Mouse (Mus musculus): Measurements from ENCODE around the gene Prkcg. TPM values are rescaled to one million over a fixed set of nuclear protein-coding genes. Genes with fewer than 3 reads are reported as not detected.

Gene Prkcg
- polyA plus RNA-seq, 1 experiment from 2014 or later = 0.57 TPM

DNA sequence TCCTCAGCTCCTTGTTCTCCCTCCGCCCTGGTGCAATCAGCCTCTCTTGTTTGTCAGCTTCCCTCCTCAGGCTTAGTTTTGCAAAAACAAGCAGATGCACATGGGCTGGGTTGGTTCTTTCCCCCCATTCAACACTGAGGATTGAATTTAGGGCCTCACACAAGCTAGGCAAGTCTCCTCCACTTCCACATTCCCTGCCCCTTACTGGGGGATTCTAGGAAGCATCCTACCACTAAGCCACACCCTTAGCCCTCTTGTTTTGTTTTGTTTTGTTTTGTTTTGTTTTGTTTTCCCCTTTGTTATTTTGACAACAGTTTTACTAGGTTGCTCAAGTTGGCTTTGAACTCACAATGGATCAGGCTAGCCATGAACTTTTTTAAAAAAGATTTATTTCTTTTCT lies 71.7 kb downstream of the Prkcg start:
- Histone ChIP-seq H3K27ac (ENCODE audit: low read depth, low read length) (no peak overlapping the region), H3K4me2 (replicated peaks; ENCODE audit: low read depth) (no peak overlapping the region), H3K9me3 (ENCODE audit: control insufficient read depth) (no peaks in the 10 kb centered on the region), H3K4me3 (ENCODE audit: low read depth, low read length) (no peak overlapping the region), H3K9ac (ENCODE audit: low read depth, low read length) (no peak overlapping the region), H3K4me1 (replicated peaks; ENCODE audit: control insufficient read depth, insufficient read depth, low read length) (no peaks in the 10 kb centered on the region), H3K36me3 (ENCODE audit: control insufficient read depth, insufficient read depth) (no peaks in the 10 kb centered on the region), H3K27me3 (replicated peaks; ENCODE audit: control insufficient read depth, insufficient read depth, low read length) (no peaks in the 10 kb centered on the region)
- no peak for ATAC-seq
- 86% methylated on average over 1 of the region's 1 CpGs for WGBS
- no peak for TF ChIP-seq CTCF (IDR thresholded peaks at IDR 0.05; ENCODE audit: low read depth)

DNA sequence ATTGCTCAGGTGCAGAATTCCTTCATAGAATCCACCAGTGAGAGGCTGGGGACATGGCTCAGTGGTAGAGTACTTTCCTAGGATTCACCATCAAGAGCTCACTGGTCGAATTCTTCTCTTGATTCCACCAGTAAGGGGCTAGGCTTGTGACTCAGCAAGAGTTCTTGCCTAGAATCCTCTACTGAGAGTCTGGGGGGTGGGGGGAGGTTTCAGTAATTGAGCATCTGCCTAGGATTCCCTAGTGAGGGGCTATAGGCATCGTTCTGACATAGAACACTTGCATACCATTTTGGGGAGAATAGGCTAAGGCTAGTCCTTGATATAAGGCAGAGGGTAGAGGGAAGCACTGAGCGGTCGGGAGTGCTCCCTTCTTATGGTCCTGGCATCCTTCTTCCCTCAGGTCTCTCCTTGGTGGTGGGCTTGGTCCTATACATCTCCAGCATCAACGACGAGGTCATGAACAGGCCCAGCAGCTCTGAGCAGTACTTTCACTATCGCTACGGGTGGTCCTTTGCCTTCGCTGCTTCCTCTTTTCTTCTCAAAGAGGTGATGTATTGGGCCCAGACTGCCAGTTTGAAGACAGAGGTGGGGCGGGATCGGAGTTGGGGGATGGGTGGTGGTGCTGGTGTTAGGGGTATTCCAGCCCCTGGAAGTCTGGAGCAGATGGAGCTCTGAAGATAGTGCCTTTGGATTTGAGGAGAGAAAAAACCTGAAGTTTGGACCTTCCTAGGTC lies 76.7 kb downstream of the Prkcg start:
- TF ChIP-seq CTCF (IDR thresholded peaks at IDR 0.05; ENCODE audit: low read depth) = no peak
- H3K4me1 ChIP-seq (replicated peaks; ENCODE audit: control insufficient read depth, insufficient read depth, low read length) = 0 out of 2 replicates have a peak, but pooled peaks cover 3% of the 10 kb centered on the region
- H3K27me3 ChIP-seq (replicated peaks; ENCODE audit: control insufficient read depth, insufficient read depth, low read length) = peaks cover 21% of the 10 kb centered on the region; the same call in 1 of the 2 replicates
- no peak overlapping the region for H3K27ac ChIP-seq (ENCODE audit: low read depth, low read length)
- no peak overlapping the region for H3K4me3 ChIP-seq (ENCODE audit: low read depth, low read length)
- ATAC-seq = no peak
- no peak overlapping the region for H3K9ac ChIP-seq (ENCODE audit: low read depth, low read length)
- H3K4me2 ChIP-seq (replicated peaks; ENCODE audit: low read depth) = no peak overlapping the region
- no peaks in the 10 kb centered on the region for H3K36me3 ChIP-seq (ENCODE audit: control insufficient read depth, insufficient read depth)
- no peaks in the 10 kb centered on the region for H3K9me3 ChIP-seq (ENCODE audit: control insufficient read depth)
- 39% methylated on average over 11 of the region's 11 CpGs for WGBS

DNA sequence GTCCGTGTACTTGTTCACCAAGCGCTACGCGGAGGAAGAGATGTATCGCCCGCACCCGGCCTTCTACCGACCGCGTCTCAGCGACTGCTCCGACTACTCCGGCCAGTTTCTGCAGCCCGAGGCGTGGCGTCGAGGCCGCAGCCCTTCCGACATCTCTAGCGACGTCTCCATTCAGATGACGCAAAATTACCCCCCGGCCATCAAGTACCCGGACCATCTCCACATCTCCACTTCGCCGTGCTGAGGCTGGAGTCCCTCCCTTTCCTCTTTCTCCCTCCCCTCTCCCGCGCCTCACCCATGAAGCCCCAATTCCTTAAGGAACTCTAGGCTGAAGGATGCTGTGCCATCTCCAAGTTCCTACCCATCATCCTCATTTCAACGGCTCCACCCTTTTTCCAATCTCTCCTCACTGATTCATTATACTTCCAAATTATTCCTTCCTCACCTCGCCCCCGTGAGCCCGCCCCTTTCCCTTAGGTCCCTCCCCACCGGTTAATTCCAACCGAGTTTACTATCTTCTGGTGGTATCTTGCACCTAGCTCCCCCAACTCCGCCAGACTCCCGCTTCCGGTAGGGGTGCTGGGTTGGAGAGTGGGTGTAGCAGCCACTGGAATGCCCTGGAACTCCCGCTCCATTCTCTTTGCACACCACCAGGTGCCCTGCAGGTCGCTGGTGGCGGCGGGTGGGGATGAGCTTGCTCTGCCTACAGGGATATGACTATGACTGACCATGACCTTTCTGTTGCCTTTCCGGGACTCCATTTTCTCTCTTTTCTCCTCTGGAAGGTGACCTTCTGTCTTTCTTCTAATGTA lies 77.9 kb downstream of the Prkcg start:
- WGBS = 16% methylated on average over 42 of the region's 42 CpGs
- Histone ChIP-seq H3K27me3 (replicated peaks; ENCODE audit: control insufficient read depth, insufficient read depth, low read length) (peaks cover 21% of the 10 kb centered on the region; the same call in 1 of the 2 replicates), H3K9ac (ENCODE audit: low read depth, low read length) (no peak overlapping the region), H3K9me3 (ENCODE audit: control insufficient read depth) (no peaks in the 10 kb centered on the region), H3K4me3 (ENCODE audit: low read depth, low read length) (no peak overlapping the region), H3K36me3 (ENCODE audit: control insufficient read depth, insufficient read depth) (no peaks in the 10 kb centered on the region), H3K27ac (ENCODE audit: low read depth, low read length) (no peak overlapping the region), H3K4me2 (replicated peaks; ENCODE audit: low read depth) (peak overlapping the region; percentile 21), H3K4me1 (replicated peaks; ENCODE audit: control insufficient read depth, insufficient read depth, low read length) (0 out of 2 replicates have a peak, but pooled peaks cover 3% of the 10 kb centered on the region)
- ATAC-seq = no peak
- no peak for TF ChIP-seq CTCF (IDR thresholded peaks at IDR 0.05; ENCODE audit: low read depth)

DNA sequence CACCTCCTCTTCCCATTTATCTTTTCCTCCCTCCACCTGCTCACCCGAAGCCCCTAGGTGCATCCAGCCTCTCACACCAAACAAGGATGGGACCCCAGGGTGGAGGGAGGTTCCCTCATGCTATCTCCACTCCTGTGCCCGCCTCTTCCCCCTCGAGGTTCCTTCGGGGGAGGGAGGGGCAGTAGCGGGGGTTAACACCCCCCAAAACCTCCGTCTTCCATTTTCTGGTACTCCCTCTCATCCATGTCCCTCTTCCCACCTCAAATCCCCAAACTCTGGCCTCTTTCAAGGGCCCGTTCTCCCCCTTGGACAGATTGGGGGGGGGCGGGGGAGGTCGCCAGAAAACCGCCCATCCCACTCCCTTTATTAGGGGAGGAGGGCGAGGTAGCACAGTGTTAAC lies 78.6 kb downstream of the Prkcg start:
- Histone ChIP-seq H3K4me1 (replicated peaks; ENCODE audit: control insufficient read depth, insufficient read depth, low read length) (0 out of 2 replicates have a peak, but pooled peaks cover 3% of the 10 kb centered on the region), H3K27me3 (replicated peaks; ENCODE audit: control insufficient read depth, insufficient read depth, low read length) (peaks cover 21% of the 10 kb centered on the region; the same call in 1 of the 2 replicates), H3K36me3 (ENCODE audit: control insufficient read depth, insufficient read depth) (no peaks in the 10 kb centered on the region), H3K9ac (ENCODE audit: low read depth, low read length) (no peak overlapping the region), H3K4me2 (replicated peaks; ENCODE audit: low read depth) (no peak overlapping the region), H3K9me3 (ENCODE audit: control insufficient read depth) (no peaks in the 10 kb centered on the region), H3K27ac (ENCODE audit: low read depth, low read length) (no peak overlapping the region), H3K4me3 (ENCODE audit: low read depth, low read length) (no peak overlapping the region)
- 7% methylated on average over 11 of the region's 11 CpGs for WGBS
- TF ChIP-seq CTCF (IDR thresholded peaks at IDR 0.05; ENCODE audit: low read depth) = no peak
- no peak for ATAC-seq

DNA sequence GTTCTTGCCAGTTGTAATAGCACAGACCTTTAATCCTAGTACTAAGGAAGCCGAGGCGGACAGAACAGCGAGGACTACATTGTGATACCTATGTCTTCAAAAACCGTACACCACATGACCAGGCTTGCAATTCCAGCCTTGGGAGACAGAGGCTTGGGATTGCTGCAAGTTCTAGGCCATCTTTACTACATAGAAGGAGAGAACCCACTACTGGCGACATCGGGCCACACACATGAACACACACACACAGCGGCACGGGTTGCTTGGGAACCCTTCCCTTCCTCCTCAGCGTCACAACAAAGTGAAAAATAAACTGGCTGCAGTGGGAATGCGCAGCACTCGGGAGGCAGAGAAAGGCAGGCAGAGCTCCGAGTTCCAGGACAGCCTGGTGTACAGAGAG lies 79.3 kb downstream of the Prkcg start:
- Histone ChIP-seq H3K27me3 (replicated peaks; ENCODE audit: control insufficient read depth, insufficient read depth, low read length) (peaks cover 21% of the 10 kb centered on the region; the same call in 1 of the 2 replicates), H3K4me2 (replicated peaks; ENCODE audit: low read depth) (no peak overlapping the region), H3K27ac (ENCODE audit: low read depth, low read length) (no peak overlapping the region), H3K9ac (ENCODE audit: low read depth, low read length) (no peak overlapping the region), H3K36me3 (ENCODE audit: control insufficient read depth, insufficient read depth) (no peaks in the 10 kb centered on the region), H3K4me3 (ENCODE audit: low read depth, low read length) (no peak overlapping the region), H3K9me3 (ENCODE audit: control insufficient read depth) (no peaks in the 10 kb centered on the region), H3K4me1 (replicated peaks; ENCODE audit: control insufficient read depth, insufficient read depth, low read length) (0 out of 2 replicates have a peak, but pooled peaks cover 3% of the 10 kb centered on the region)
- 30% methylated on average over 12 of the region's 12 CpGs for WGBS
- no peak for TF ChIP-seq CTCF (IDR thresholded peaks at IDR 0.05; ENCODE audit: low read depth)
- ATAC-seq = no peak

DNA sequence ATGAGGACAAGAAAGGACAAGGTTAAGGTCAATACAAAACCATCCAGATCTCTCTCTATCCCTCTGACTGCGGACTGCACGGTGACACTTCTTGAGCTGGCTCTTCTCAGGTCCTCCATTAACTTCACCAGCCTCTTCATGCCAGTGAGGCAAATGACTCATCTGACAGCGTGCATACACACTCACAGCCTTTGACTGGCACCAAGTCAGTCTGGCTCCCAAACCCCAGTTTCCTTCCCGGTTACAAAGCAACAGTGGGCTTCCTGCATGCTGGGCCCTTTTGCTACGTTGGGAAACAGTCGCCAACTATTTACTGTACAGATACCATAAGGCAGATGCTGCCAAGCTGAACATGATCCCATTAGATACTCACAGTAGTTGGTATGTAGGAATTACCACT lies 80.2 kb downstream of the Prkcg start:
- no peak overlapping the region for H3K9ac ChIP-seq (ENCODE audit: low read depth, low read length)

More for the DNA sequence above, 80.2 kb downstream of the Prkcg start:
- Histone ChIP-seq H3K4me3 (ENCODE audit: low read depth, low read length) (no peak overlapping the region), H3K27me3 (replicated peaks; ENCODE audit: control insufficient read depth, insufficient read depth, low read length) (peaks cover 21% of the 10 kb centered on the region; the same call in 1 of the 2 replicates), H3K27ac (ENCODE audit: low read depth, low read length) (no peak overlapping the region), H3K36me3 (ENCODE audit: control insufficient read depth, insufficient read depth) (no peaks in the 10 kb centered on the region), H3K9me3 (ENCODE audit: control insufficient read depth) (no peaks in the 10 kb centered on the region), H3K4me1 (replicated peaks; ENCODE audit: control insufficient read depth, insufficient read depth, low read length) (0 out of 2 replicates have a peak, but pooled peaks cover 3% of the 10 kb centered on the region), H3K4me2 (replicated peaks; ENCODE audit: low read depth) (no peak overlapping the region)
- no peak for ATAC-seq
- 66% methylated on average over 6 of the region's 6 CpGs for WGBS
- no peak for TF ChIP-seq CTCF (IDR thresholded peaks at IDR 0.05; ENCODE audit: low read depth)

Data from intestine, postnatal 0 days (tissue).